ENCODE assay signal across 10 mouse cellular contexts in the genomic region with DNA sequence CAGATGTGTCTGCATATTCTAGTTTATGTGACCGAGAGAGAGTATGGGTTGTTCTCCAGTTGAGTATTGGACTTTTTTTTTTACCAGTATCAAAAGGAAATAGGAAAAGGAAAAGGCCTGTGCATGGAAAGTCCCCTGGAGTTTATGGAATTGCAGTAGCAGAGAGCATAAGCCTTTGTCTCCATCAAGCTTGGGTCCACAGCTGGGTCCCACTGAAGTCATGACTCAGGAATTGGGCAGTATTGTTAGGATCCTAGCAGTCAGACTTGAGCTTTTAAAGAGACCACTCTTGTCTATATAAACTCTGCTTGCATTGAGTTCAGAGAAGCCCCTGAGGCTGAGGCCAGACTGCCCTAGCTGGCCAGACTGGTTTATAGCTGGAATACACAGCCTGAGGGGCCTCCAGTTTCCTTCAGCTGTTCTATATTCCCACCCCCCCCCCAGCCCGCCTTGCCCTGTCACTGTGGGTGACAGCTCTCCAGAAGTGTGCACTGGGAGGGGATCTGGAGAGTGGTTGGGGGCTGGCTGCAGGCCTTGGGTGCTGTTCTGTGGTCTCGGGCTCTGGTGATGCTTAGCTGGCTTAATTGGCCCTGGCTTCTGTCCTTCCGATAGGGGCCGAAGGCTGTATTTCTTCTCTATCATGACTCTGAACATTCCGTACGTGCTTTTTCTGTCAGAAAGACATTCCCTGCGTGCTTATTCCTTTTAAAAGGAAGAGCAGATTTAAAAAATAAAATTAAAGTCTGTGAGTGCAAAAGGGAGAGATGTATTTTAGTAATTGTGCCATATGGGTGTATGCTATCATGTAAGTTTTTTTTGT.
A peak's percentile ranks its signal among the peaks of the same experiment; 100 is the strongest.
DNase-seq lines count a peak whose midpoint lies in the region; ATAC-seq and TF ChIP-seq lines count a peak whose summit lies in the region.
"Had no signal": no experiment of that assay in that cellular context is flagged by ENCODE, and none has a peak within 500 bp of the region (broad histone marks: within the 10 kb centered on the region; RNA-seq: fewer than 3 reads in every experiment).

No protein-coding gene starts in this region.

- H3K9ac ChIP-seq in midbrain, embryonic 11.5 days (ENCODE audit: low read length) = no peak overlapping the region
- no peak overlapping the region for H3K9ac ChIP-seq in midbrain, embryonic 14.5 days (replicated peaks; ENCODE audit: low read length)
- H3K9ac ChIP-seq in liver, postnatal 0 days (replicated peaks) = no peak overlapping the region
- no peak overlapping the region for H3K9ac ChIP-seq in midbrain, embryonic 15.5 days
- H3K9ac ChIP-seq: limb, embryonic 12.5 days had no signal

- TF ChIP-seq EP300 in liver, postnatal 0 days (IDR thresholded peaks at IDR 0.05; ENCODE audit: low read depth) = no peak

- no peak for TF ChIP-seq POLR2A in embryonic fibroblast, embryonic 13.5 days (IDR thresholded peaks at IDR 0.05; ENCODE audit: low read depth, low read length)

- intact Hi-C loops in heart, postnatal 10 days (cut with DNase I) = no loop called here
- intact Hi-C loops in heart, postnatal 25 days (cut with DNase I) = no loop called here
- intact Hi-C loops in left cerebral cortex, postnatal 4 days (cut with DNase I) = no loop called here

- no peak for TF ChIP-seq CTCF in embryonic fibroblast, embryonic 13.5 days (IDR thresholded peaks at IDR 0.05; ENCODE audit: borderline replicate concordance, insufficient read depth, low read length)
- TF ChIP-seq CTCF in liver, postnatal 0 days (IDR thresholded peaks at IDR 0.05; ENCODE audit: low read depth) = no peak

- no peaks in the 10 kb centered on the region for H3K9me3 ChIP-seq in midbrain, embryonic 11.5 days (ENCODE audit: control insufficient read depth, low read length)
- no peaks in the 10 kb centered on the region for H3K9me3 ChIP-seq in midbrain, embryonic 14.5 days (ENCODE audit: control insufficient read depth, low read length)
- H3K9me3 ChIP-seq in liver, postnatal 0 days (ENCODE audit: low read length) = no peaks in the 10 kb centered on the region
- no peaks in the 10 kb centered on the region for H3K9me3 ChIP-seq in midbrain, embryonic 15.5 days
- H3K9me3 ChIP-seq: limb, embryonic 12.5 days had no signal

- H3K27ac ChIP-seq in midbrain, embryonic 11.5 days (ENCODE audit: low read depth, low read length) = no peak overlapping the region
- no peak overlapping the region for H3K27ac ChIP-seq in midbrain, embryonic 14.5 days (replicated peaks; ENCODE audit: low read depth, low read length)
- H3K27ac ChIP-seq in embryonic fibroblast, embryonic 13.5 days (ENCODE audit: insufficient read depth, low read length) = peak overlapping the region; percentile 22
- H3K27ac ChIP-seq in liver, postnatal 0 days (ENCODE audit: low read depth) = peak overlapping the region; percentile 39; the same call in 1 of the 2 replicates
- no peak overlapping the region for H3K27ac ChIP-seq in midbrain, embryonic 15.5 days
- H3K27ac ChIP-seq: limb, embryonic 12.5 days had no signal

- no peak overlapping the region for H3K4me2 ChIP-seq in midbrain, embryonic 11.5 days
- no peak overlapping the region for H3K4me2 ChIP-seq in midbrain, embryonic 14.5 days (ENCODE audit: low read length)
- H3K4me2 ChIP-seq in liver, postnatal 0 days (ENCODE audit: low read depth, low read length) = no peak overlapping the region
- no peak overlapping the region for H3K4me2 ChIP-seq in midbrain, embryonic 15.5 days
- H3K4me2 ChIP-seq: limb, embryonic 12.5 days had no signal

- H3K36me3 ChIP-seq in midbrain, embryonic 11.5 days (ENCODE audit: control insufficient read depth, insufficient read depth, low read length) = no peaks in the 10 kb centered on the region
- no peaks in the 10 kb centered on the region for H3K36me3 ChIP-seq in midbrain, embryonic 14.5 days (ENCODE audit: control insufficient read depth, insufficient read depth, low read length)
- H3K36me3 ChIP-seq in liver, postnatal 0 days (replicated peaks; ENCODE audit: insufficient read depth, low read length) = no peaks in the 10 kb centered on the region
- no peaks in the 10 kb centered on the region for H3K36me3 ChIP-seq in midbrain, embryonic 15.5 days (replicated peaks)
- H3K36me3 ChIP-seq: limb, embryonic 12.5 days had no signal

- DNase-seq in heart, postnatal 10 days = peak; percentile 17 to 37
- DNase-seq in heart, postnatal 25 days (ENCODE audit: low spot score) = no peak
- peak; percentile 79 for DNase-seq in midbrain, embryonic 11.5 days (ENCODE audit: low spot score, missing footprints)
- DNase-seq in midbrain, embryonic 14.5 days = no peak
- DNase-seq in liver, postnatal 0 days = no peak
- no peak for DNase-seq in left cerebral cortex, postnatal 4 days
- DNase-seq: cerebellum, adult 9-11 months had no signal

- ATAC-seq in midbrain, embryonic 11.5 days (ENCODE audit: low FRiP score) = no peak
- ATAC-seq in midbrain, embryonic 14.5 days (ENCODE audit: low FRiP score, low TSS enrichment) = no peak
- no peak for ATAC-seq in liver, postnatal 0 days
- ATAC-seq in midbrain, embryonic 15.5 days (replicated peaks) = no peak

- 88% methylated on average over 8 of the region's 8 CpGs for WGBS in midbrain, embryonic 11.5 days
- WGBS in midbrain, embryonic 14.5 days = 91% methylated on average over 8 of the region's 8 CpGs
- WGBS in liver, postnatal 0 days (ENCODE audit: insufficient replicate concordance) = 85% methylated on average over 8 of the region's 8 CpGs
- WGBS in midbrain, embryonic 15.5 days = 80% methylated on average over 8 of the region's 8 CpGs

- H3K4me1 ChIP-seq in midbrain, embryonic 11.5 days (ENCODE audit: control insufficient read depth, insufficient read depth, low read length) = no peaks in the 10 kb centered on the region
- no peaks in the 10 kb centered on the region for H3K4me1 ChIP-seq in midbrain, embryonic 14.5 days (ENCODE audit: control insufficient read depth, insufficient read depth, low read length)
- H3K4me1 ChIP-seq in embryonic fibroblast, embryonic 13.5 days (ENCODE audit: control insufficient read depth, insufficient read depth, low read length) = peaks cover 6% of the 10 kb centered on the region
- peaks cover 11% of the 10 kb centered on the region for H3K4me1 ChIP-seq in liver, postnatal 0 days (ENCODE audit: insufficient read depth)
- no peaks in the 10 kb centered on the region for H3K4me1 ChIP-seq in midbrain, embryonic 15.5 days

- no peak overlapping the region for H3K4me3 ChIP-seq in midbrain, embryonic 11.5 days (ENCODE audit: low read depth, low read length)
- H3K4me3 ChIP-seq in midbrain, embryonic 14.5 days (replicated peaks; ENCODE audit: low read depth, low read length) = no peak overlapping the region
- H3K4me3 ChIP-seq in embryonic fibroblast, embryonic 13.5 days (ENCODE audit: insufficient read depth, low read length) = no peak overlapping the region
- H3K4me3 ChIP-seq in liver, postnatal 0 days (ENCODE audit: low read depth, low read length) = no peak overlapping the region
- H3K4me3 ChIP-seq in midbrain, embryonic 15.5 days = no peak overlapping the region
- H3K4me3 ChIP-seq: limb, embryonic 12.5 days had no signal

- H3K27me3 ChIP-seq in midbrain, embryonic 11.5 days (ENCODE audit: control insufficient read depth, insufficient read depth, low read length) = no peaks in the 10 kb centered on the region
- H3K27me3 ChIP-seq in midbrain, embryonic 14.5 days (ENCODE audit: control insufficient read depth, insufficient read depth, low read length) = no peaks in the 10 kb centered on the region
- H3K27me3 ChIP-seq in liver, postnatal 0 days (ENCODE audit: insufficient read depth, low read length) = no peaks in the 10 kb centered on the region
- H3K27me3 ChIP-seq in midbrain, embryonic 15.5 days (replicated peaks) = no peaks in the 10 kb centered on the region
- H3K27me3 ChIP-seq: limb, embryonic 12.5 days had no signal

Comparison
In these comparisons a context has a peak if more than half of its experiments do, and no peak if none do; other contexts are left out.
1. DNase-seq: peak in heart, postnatal 10 days (2 of 2) and midbrain, embryonic 11.5 days (single experiment); none in heart, postnatal 25 days (single experiment), midbrain, embryonic 14.5 days (single experiment), liver, postnatal 0 days (single experiment) and left cerebral cortex, postnatal 4 days (single experiment).
2. H3K27ac ChIP-seq: peak in embryonic fibroblast, embryonic 13.5 days (single experiment) and liver, postnatal 0 days (single experiment); none in midbrain, embryonic 11.5 days (single experiment), midbrain, embryonic 14.5 days (single experiment) and midbrain, embryonic 15.5 days (single experiment).